Mouse (Mus musculus): Measurements from ENCODE around the gene Tln1. TPM values are rescaled to one million over a fixed set of nuclear protein-coding genes. Genes with fewer than 3 reads are reported as not detected.
"Not testable (repeated sequence)": the region's sequence is repeated elsewhere in the genome, so short reads cannot be mapped to it uniquely, and the experiment has no call there.

The Tln1 gene
- total RNA-seq, 2 experiments from 2014 or later = 198 to 299 TPM

DNA sequence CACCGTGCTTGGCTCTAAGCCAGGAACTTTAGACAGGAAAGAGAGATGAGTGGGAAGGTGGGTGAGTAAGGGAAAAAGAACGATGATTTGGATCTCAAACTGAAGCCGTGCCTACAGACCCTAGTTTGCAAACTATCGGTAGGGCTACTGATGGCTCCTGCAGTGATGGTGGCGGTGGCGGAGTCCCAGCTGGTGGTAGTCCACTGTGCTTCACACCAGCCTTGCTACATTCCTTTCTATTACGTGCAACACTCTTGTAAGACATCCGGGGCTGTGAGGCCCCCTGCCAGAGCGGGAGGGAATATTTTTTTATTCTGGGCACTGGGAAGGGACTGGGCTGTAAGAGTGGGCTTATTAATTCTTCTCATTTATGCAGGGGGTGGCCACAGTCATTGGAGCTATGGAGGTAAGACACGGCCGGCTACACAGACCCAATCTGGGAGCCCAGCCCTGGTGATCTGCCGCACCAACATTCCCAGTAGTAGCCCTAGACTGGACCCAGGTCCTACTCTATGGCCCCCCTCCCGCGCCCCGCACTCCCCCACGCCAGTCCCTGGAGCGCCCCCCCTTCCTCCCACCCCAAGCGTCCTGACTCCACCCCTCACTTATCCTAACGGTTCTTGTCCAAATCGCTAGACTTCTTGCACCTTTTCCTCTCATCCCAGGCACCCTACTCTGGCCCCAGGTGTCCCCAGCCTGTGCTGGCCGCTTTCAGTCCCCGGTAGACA is 54.4 kb downstream of the Tln1 start:
- ATAC-seq (replicated peaks; ENCODE audit: poor library complexity, severe bottlenecking) = peak; percentile 30

DNA sequence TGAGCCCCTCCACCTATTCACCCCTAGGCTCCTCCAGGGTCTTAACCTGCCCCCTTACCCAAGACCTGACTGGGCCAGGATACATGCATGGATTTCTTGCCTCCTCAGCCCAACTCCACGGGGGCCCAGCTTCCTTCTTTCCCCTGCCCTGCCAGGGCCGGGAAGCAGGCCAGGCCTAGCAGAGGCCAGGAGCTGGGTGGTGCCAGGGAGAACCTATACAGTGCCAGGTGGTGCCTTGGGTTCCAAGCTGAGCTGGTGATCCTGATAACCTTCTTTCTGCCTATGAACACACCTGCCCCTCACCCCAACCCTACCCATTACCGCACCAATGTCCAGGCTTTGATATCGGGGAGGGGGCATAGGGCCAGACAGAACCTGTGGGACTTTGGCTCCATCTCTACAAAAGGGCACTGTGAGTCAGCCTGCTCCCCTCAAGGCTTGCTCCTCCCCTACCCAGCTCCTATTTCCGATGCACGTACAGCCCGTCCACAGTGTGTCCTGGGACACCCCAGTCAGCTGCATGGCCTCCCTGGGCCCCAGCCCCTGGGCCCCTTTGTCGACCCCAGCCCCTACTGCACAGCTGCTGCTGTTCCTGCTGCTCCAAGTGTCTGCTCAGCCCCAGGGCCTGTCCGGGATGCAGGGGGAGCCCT is 55.8 kb downstream of the Tln1 start, which contains the start of gene Car9:
Gene Car9, plus strand, starts transcription at position 431 of the 650 bp plus-strand sequence.
- ATAC-seq (replicated peaks; ENCODE audit: poor library complexity, severe bottlenecking) = no peak

DNA sequence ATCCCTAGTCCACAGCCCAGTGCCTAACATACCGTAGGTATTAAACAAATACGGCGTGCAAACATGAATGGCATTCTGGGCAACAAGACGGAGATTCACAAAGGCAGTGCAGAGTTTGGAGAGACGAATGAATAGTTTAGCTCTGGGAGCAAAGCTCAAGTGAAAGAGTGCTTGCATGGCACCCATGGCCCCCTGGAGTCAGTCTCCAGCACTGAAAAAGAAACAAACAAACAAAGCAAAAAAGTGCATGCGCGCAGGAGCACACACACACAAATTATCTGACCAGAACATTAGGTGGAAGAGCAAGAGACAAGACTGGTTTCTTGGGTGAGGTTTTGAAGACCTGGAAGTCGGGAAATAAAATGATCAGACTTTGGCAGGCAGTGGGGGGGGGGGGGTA is 56.4 kb downstream of the Tln1 start:
- ATAC-seq (replicated peaks; ENCODE audit: poor library complexity, severe bottlenecking) = no peak

DNA sequence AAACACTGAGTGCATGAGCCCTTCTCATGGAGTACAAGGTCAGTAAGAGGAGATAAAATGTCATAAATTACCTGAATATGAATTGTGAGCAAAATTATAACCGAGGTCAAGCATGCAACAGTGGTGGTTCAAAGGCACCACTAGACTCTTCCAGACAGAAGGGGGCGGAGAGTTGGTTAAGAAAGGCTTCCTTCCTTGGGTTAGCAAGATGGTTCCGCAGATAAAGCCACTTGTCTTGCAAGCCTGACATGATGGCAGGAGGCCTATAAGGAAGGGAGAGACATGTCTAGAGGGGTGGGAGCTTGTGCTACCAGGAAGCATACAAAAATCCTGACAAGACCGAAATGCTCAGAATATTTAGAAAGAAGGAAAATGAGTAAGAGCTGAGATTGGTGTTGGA is 58.2 kb downstream of the Tln1 start:
- ATAC-seq (replicated peaks; ENCODE audit: poor library complexity, severe bottlenecking) = no peak; the same call in 1 of the 2 replicates

DNA sequence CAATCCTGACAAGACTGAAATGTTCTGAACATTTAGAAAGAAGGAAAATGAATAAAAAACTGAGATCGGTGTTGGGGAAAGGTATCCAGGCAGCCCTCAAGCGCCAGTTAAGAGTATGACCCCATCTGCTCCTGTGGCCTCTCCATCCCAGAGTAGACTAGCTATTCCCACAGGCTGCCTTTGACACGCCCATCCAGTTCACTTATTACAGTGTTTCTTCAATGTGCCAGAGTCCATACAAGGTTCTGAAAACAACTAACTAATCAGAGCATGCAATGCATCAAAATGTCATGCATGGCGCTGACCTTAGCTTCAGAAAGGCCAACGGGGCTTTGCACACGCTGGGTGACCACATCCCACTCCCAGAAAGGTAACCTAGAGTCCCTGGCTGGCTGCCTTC is 59.0 kb downstream of the Tln1 start:
- no peak for ATAC-seq (replicated peaks; ENCODE audit: poor library complexity, severe bottlenecking)

DNA sequence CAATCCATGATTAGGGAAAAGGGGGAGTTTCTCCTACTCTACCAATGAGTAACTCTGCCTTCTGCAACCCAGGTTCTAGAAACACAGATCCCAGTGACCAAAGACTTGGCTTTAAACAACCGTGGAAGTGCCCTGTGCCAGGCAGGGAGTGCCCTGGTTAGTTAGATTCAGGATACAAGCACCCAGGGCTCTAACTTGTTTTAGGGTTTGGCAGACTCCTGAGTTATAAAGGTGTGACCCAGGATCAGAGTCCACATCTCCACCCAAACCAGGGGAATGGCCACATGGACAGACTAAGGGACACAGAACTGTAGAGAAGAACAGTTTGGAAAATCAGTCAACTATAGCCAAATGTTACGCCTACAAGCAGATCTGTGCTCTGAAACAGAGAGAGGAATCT is 59.5 kb downstream of the Tln1 start:
- no peak for ATAC-seq (replicated peaks; ENCODE audit: poor library complexity, severe bottlenecking)

DNA sequence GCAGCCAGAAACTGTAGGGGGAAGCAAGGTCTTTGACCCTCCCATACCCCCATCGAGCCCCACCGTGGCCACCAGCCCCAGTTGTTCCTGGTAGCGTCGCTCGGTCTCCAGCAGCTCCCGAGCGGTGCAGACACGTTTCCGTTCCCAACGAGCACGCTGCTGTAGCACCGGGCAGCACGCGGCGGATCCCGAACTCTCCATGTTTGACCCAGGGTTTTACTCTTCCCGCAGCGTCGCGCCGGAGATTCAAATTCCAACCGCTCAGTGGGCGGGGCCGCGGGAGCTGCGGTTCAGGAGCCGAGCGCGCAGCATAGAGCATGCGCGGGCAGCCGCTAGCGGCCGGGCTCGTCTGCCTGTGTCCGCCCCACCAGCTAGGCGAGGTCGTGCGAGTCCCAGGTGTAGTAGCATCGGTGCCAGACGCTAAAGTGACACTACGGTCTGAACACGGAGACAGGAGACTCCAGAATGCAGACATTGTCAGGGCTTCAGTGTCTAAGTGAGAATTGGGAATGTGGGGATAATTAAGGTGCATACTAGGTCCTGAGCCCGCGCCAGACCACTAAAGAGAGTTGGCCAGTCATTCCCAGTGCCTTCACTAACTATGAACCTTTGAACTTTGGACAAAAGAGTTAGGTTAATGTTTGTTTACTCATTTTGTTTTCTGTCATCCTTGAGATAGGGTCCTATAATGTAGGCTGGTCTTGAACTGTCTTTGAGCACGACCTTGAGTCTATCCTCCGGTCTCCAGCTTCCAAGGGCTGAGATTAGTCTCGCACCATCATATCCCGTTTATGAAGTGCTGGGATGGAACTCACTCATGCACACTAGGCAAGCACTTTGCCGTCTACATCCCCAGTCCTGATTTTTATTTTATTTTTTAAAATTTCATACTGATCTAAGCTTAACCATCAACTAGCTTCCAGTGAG is 62.8 kb downstream of the Tln1 start, which contains the start of gene Arhgef39:
Gene Arhgef39, minus strand, starts transcription at position 289 of the 927 bp plus-strand sequence.
- peak; percentile 72 for ATAC-seq (replicated peaks; ENCODE audit: poor library complexity, severe bottlenecking)

DNA sequence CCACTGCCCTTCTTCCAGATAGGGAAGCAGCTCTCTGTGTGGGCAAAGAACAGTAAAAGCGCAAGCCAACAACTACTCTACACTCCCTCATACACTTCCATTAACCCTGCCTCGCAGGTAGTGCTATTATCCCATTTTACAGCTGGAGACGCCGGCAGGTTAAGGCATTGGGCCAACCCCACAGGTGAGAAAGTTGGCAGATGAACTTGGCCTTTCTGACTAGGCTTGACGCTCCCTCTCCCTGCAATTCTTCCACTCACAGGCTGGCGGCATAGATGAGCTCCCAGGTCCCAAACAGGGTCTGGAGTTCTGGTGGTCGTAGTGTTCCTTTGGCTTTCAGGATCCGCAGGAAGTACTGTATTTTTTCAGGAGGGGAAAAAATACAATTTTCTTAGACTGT is 63.5 kb downstream of the Tln1 start:
- ATAC-seq (replicated peaks; ENCODE audit: poor library complexity, severe bottlenecking) = peak; percentile 28

DNA sequence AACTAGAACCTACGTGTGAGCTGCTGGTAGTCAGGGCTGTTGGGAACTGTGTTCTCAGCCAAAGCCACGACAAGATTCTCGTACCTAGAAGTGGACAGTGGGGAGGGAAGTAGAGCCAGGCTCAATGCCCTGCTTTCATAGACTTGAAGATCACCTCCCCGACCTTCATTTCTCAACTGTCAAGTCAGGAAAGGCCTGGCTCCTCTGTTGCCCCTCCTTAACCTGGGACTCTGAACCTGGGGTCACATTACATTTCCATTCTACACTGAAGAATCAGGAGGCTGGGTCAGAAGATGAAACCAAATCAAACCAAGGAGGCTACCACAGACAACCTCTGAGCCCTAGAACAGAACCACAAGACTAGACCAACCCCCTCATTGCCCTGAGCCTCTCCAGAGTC is 64.5 kb downstream of the Tln1 start:
- no peak for ATAC-seq (replicated peaks; ENCODE audit: poor library complexity, severe bottlenecking)

DNA sequence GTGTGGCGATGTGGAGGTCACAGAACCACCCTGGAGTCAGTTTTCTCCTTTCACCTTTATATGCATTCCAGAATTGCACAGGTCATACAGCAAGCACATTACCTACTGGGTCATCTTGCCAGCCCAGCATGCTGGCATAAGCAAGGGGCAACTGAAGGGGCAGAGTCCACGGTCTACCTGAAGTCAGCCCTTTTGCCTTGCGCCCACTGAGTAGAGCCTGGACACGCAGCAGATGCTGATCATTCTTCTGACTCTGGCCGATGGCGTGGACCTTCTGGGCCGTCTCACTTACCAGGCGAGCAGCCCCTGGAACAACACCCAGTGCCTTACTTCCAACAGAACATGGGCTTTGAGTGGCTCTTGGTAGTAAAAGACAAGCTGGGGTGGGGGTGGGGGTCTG is 65.1 kb downstream of the Tln1 start:
- ATAC-seq (replicated peaks; ENCODE audit: poor library complexity, severe bottlenecking) = no peak

DNA sequence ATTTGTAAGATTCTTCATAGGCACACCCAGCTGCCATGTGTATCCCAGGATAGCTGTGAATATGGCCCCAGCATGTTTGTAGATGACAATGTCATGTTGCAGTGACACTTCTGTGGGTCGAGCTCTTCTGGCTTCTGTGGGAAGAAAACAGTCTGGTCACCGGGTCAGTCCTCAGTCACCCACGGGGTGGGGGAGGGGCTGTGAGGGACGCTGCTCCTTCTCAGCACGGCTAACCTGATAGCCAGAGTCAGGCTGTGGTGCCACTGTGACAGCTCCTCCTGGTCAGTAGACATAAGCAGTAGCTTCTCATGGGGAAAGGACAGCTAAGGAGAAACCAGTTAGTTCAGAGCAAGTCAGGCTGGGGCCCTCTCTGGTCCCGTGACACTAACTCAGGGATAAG is 65.9 kb downstream of the Tln1 start:
- no peak for ATAC-seq (replicated peaks; ENCODE audit: poor library complexity, severe bottlenecking)

DNA sequence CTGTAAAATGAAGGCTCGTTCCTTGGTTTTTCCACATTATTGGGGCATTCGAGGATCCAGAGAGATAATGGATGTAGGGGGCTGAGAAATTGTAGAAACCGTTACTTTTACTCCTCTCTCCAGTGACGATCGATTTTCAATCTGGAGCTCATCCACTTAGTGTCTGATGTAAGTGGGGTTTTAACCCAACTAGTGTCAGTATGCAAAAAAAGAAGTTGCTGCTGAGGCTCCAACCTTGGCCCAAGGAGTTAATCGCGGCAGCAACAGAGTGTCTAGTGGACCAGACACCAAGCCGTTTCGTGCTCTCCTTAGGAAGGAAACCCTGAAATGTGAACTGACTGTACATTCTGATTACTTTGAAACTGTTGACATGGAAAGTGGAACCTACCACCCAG is 68.6 kb downstream of the Tln1 start:
- ATAC-seq (replicated peaks; ENCODE audit: poor library complexity, severe bottlenecking) = no peak

DNA sequence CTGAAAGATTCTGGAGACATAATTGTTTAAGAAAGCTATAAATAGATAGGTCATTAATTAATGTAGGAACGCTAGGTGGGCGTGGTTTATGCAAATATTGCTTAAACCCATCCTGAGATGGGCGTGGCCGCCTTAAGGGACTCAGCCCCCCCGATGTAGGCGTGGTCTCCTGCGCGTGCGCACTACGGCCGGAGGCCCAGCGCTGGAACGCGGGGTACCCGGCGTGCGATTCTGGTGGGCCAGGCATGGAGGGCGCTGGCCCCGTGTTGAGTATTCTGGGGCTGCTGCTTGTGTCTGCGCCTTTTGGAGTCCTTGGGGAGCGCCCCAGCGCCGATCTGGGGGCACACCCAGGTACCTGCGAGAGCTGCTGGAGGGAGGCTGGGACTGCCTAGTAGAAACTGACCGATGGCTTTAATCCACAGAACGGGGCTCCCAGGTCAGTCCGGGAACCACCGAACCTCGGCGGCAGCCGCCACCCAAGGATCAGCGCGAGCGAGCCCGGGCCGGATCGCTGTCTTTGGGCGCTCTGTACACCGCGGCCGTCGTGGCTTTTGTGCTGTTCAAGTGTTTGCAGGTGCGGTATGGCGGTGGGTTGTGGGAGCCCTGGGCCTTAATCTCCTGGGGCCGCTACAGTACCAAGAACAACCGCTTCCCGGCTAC is 69.2 kb downstream of the Tln1 start:
- ATAC-seq (replicated peaks; ENCODE audit: poor library complexity, severe bottlenecking) = peak; percentile 85

DNA sequence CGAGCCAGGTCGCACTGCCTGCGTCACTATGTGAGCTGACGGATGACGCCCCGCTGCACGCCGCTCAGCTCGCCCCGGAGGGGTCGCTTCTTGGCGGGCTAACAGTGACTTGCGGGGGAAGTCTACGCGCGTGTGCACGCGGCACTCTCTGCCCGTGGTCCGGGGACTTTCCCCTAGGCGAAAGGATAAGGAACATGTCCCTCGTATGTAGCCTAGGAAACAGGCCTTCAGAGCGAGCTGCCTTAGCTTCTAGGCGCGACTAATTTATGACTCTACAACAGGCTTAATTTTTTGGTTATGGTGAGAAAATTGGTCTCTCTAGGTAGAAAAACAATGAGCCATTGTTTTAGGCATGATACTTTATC is 69.7 kb downstream of the Tln1 start, which contains the start of gene Ccdc107:
Gene Ccdc107, plus strand, starts transcription at position 80 of the 365 bp plus-strand sequence.
- peak; percentile 94 for ATAC-seq (replicated peaks; ENCODE audit: poor library complexity, severe bottlenecking)

DNA sequence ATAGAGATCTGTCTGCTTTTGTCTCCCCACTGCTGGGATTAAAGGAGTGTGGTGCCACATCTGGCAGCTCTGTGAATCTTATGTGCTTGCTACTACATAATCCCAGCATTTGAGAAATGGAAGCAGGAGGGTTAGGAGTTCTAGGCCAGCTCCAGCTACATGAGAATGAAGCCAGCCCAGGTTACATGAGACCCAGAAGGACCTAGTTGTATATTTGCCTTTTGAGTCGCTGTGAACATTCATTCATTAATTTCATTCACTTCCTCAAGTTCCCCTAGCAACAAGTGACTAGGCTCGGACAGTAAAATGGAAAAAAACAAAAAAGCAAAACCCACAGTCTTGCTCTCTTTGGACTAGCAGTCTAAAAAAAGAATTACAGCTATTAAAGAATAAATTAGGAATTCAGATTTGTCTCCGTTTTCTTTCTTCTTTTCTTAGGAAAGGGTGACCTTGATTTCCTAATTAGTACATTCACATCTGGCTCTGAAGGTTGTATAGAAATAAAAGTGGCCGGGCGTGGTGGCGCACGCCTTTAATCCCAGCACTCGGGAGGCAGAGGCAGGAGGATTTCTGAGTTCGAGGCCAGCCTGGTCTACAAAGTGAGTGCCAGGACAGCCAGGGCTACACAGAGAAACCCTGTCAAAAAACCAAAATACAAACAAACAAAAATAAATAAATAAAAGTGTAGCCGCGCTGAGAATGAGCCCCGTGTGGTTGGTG is 70.2 kb downstream of the Tln1 start:
- no peak for ATAC-seq (replicated peaks; ENCODE audit: poor library complexity, severe bottlenecking)

DNA sequence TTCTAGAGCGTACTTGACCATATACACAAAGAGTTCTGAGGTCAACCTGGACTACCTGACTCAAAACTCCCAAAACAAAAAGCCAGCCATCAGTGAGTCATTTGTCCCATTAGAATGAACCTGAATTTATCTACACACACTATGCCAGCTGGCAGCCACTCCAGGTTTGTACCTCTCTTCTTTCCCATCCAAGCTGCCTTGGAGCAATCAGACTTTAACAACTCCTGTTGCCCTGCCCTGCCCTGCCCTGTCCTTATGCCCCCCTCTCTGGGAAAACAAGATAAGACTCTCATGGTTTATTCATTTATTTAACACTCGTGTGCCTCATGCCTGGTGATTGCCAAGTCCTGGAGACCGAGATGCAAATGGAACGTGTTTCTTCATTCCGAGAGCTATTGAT is 71.7 kb downstream of the Tln1 start:
- ATAC-seq (replicated peaks; ENCODE audit: poor library complexity, severe bottlenecking) = no peak

DNA sequence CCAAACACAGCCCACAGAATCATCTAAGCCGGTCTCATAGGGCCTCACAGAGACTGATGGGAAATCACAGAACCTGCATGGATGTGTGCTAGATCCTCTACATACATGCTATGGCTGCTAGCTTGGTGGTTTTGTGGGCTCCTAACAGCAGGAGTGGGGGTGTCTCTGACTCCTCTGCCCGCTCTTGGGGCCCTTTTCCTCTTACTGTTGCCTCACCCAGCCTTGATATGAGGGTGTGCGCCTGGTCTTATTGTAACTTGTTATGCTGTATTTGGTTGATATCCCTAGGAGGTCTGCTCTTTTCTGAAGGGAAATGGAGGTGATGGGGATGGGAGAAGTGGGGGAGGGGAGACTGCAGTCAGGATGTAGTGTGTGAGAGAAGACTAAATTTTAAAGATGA is 72.9 kb downstream of the Tln1 start:
- no peak for ATAC-seq (replicated peaks; ENCODE audit: poor library complexity, severe bottlenecking)

DNA sequence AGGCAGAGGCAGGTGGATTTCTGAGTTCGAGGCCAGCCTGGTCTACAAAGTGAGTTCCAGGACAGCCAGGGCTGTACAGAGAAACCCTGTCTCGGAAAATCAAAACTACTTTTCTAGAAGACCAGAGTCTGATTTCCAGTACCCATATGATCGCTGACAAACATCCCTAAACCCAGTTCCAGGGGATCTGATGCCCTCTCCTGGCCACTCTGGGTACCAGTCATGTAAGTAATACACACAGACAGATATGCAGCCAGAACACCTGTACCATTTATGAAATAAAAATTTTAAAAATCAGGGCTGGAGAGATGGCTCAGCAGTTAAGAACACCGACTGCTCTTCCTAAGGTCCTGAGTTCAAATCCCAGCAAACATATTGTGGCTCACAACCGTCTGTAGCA is 76.8 kb downstream of the Tln1 start:
- ATAC-seq (replicated peaks; ENCODE audit: poor library complexity, severe bottlenecking) = not testable (repeated sequence)

DNA sequence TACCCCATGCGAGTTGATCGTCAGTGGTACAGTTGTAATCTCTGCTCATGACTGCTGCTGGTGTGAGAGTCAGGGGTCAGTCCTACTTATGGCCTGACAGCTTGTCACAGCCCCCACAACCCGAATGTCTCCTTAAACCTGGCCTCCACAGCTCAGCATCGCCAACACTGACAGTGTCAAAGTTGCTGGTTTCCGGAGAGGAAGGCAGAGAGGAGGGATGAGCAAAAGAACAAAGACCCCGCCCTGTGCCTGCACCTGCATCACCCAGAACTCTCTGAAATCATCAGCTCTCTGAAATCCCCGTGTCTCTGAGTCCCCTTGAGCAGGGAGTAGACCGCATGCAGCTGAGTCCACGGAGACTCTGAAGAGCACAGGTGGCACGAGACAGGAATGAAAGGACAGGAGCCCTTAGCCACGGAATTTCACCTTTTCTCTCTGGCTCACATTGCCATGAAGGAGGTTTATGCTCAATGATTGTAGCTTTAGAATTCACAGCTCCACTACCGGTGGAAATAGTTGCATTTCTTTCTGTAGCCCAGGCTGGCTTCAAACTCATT is 78.9 kb downstream of the Tln1 start, which contains the start of gene Sit1:
Gene Sit1, minus strand, starts transcription at position 200 of the 557 bp plus-strand sequence.
- ATAC-seq (replicated peaks; ENCODE audit: poor library complexity, severe bottlenecking) = no peak

Data from granulocyte monocyte progenitor cell, adult 5-6 weeks (primary cell).